Mouse (Mus musculus) midbrain, embryonic 12.5 days (tissue): ENCODE measurements around the gene Jhy. TPM values are rescaled to one million over a fixed set of nuclear protein-coding genes. Genes with fewer than 3 reads are reported as not detected.
A peak's percentile ranks its signal among the peaks of the same experiment; 100 is the strongest.

Source experiments
- ATAC-seq: fragments of 200-750 bp; cut with Nextera tagmentation; 2 replicates; pipeline ENCODE4 v1.8.0; 2017; ENCODE audit warnings: low read depth, moderate TSS enrichment, moderate library complexity; ENCODE audit not compliant: low FRiP score
- H3K27ac ChIP-seq: fragments of 300-500 bp; sonication (generic); replicated peaks from 2 replicates; pipeline ENCODE4 v1.5.1; 2016; ENCODE audit warnings: mild to moderate bottlenecking
- H3K27me3 ChIP-seq: fragments of 300-500 bp; sonication (generic); 2 replicates; pipeline ENCODE4 v1.6.1; 2016; ENCODE audit warnings: mild to moderate bottlenecking
- H3K36me3 ChIP-seq: fragments of 300-500 bp; sonication (generic); 2 replicates; pipeline ENCODE4 v1.6.1; 2016
- H3K4me1 ChIP-seq: fragments of 300-500 bp; sonication (generic); 2 replicates; pipeline ENCODE4 v1.6.1; 2016
- H3K4me2 ChIP-seq: fragments of 300-500 bp; sonication (generic); replicated peaks from 2 replicates; pipeline ENCODE4 v1.6.1; 2016; ENCODE audit warnings: mild to moderate bottlenecking, moderate library complexity
- H3K4me3 ChIP-seq: fragments of 300-500 bp; sonication (generic); 2 replicates; pipeline ENCODE4 v1.5.1; 2016; ENCODE audit warnings: mild to moderate bottlenecking
- H3K9ac ChIP-seq: fragments of 300-500 bp; sonication (generic); replicated peaks from 2 replicates; pipeline ENCODE4 v1.6.1; 2016; ENCODE audit warnings: mild to moderate bottlenecking, moderate library complexity
- H3K9me3 ChIP-seq: fragments of 300-500 bp; sonication (generic); 2 replicates; pipeline ENCODE4 v1.6.1; 2016; ENCODE audit warnings: mild to moderate bottlenecking
- WGBS: fragments of 180-500 bp; shearing (Covaris S2); methylation state at CpG from one replicate; pipeline ENCODE4 v1.1.7; 2016; 5-methylcytosine and 5-hydroxymethylcytosine counted together
- polyA plus RNA-seq: library from polyadenylated mRNA; unstranded; fragments of >200 nt; fragmentation: Nextera tagmentation; extraction: Ambion mirVana; gene quantifications from 2 replicates; pipeline ENCODE4 v1.2.1, GENCODE M21; 2016

Gene Jhy
- polyA plus RNA-seq, 1 experiment from 2014 or later: 2.7 TPM

- ATAC-seq: no peak
- H3K36me3 ChIP-seq: no peaks in the 10 kb centered on the region
- H3K4me3 ChIP-seq: no peak overlapping the region
- peaks cover 4% of the 10 kb centered on the region; the same call in 1 of the 2 replicates for H3K27me3 ChIP-seq
- H3K9me3 ChIP-seq: no peaks in the 10 kb centered on the region
- WGBS: 31% methylated on average over 6 of the region's 6 CpGs
- no peak overlapping the region for H3K9ac ChIP-seq
- no peak overlapping the region for H3K4me2 ChIP-seq
- no peaks in the 10 kb centered on the region for H3K4me1 ChIP-seq
- no peak overlapping the region for H3K27ac ChIP-seq
Measured at GRCm38 (mm10) chr9:40982480-40982879, 18.6 kb upstream of the Jhy start.

- peaks cover 6% of the 10 kb centered on the region; the same call in 1 of the 2 replicates for H3K27me3 ChIP-seq
- no peaks in the 10 kb centered on the region for H3K9me3 ChIP-seq
- H3K4me2 ChIP-seq: no peak overlapping the region
- WGBS: 81% methylated on average over 11 of the region's 11 CpGs
- no peak overlapping the region for H3K9ac ChIP-seq
- no peaks in the 10 kb centered on the region for H3K4me1 ChIP-seq
- no peak overlapping the region for H3K27ac ChIP-seq
- no peak for ATAC-seq
- H3K4me3 ChIP-seq: no peak overlapping the region
- no peaks in the 10 kb centered on the region for H3K36me3 ChIP-seq
Measured at GRCm38 (mm10) chr9:40974042-40974801, 10.3 kb upstream of the Jhy start.

- Histone ChIP-seq H3K36me3 (no peaks in the 10 kb centered on the region), H3K27ac (0 out of 2 replicates have a peak overlapping the region, but pooled peaks have one; percentile 36), H3K4me2 (peak overlapping the region; percentile 96), H3K27me3 (peaks cover 46% of the 10 kb centered on the region), H3K4me3 (peak overlapping the region; percentile 60), H3K4me1 (peaks cover 12% of the 10 kb centered on the region), H3K9ac (peak overlapping the region; percentile 72), H3K9me3 (no peaks in the 10 kb centered on the region)
- no peak for ATAC-seq
- 11% methylated on average over 7 of the region's 7 CpGs for WGBS
Measured at GRCm38 (mm10) chr9:40964418-40964714, 448 bp upstream of the Jhy start.

- peak overlapping the region; percentile 35; the same call in 1 of the 2 replicates for H3K27ac ChIP-seq
- WGBS: 71% methylated on average over 3 of the region's 3 CpGs
Measured at GRCm38 (mm10) chr9:40961401-40961800, 2.5 kb downstream of the Jhy start.

GRCm38 (mm10) chr9:40949039-40949615 is 14.8 kb downstream of the Jhy start:
- Histone ChIP-seq H3K9me3 (no peaks in the 10 kb centered on the region), H3K9ac (no peak overlapping the region), H3K36me3 (no peaks in the 10 kb centered on the region), H3K4me2 (peak overlapping the region; percentile 38), H3K4me3 (0 out of 2 replicates have a peak overlapping the region, but pooled peaks have one; percentile 15), H3K27ac (no peak overlapping the region; the same call in 1 of the 2 replicates), H3K4me1 (peaks cover 6% of the 10 kb centered on the region; the same call in 1 of the 2 replicates), H3K27me3 (peaks cover 31% of the 10 kb centered on the region)
- ATAC-seq: peak; percentile 62; the same call in 1 of the 2 replicates
- 30% methylated on average over 18 of the region's 18 CpGs for WGBS

More at GRCm38 (mm10) chr9:40961401-40961800, 2.5 kb downstream of the Jhy start:
- Histone ChIP-seq H3K36me3 (no peaks in the 10 kb centered on the region), H3K4me3 (no peak overlapping the region), H3K9ac (no peak overlapping the region), H3K4me1 (peaks cover 12% of the 10 kb centered on the region), H3K4me2 (no peak overlapping the region), H3K27me3 (peaks cover 42% of the 10 kb centered on the region), H3K9me3 (no peaks in the 10 kb centered on the region)
- ATAC-seq: no peak

GRCm38 (mm10) chr9:40948473-40948872 is 15.4 kb downstream of the Jhy start:
- 88% methylated on average over 6 of the region's 6 CpGs for WGBS
- Histone ChIP-seq H3K4me2 (no peak overlapping the region), H3K9ac (no peak overlapping the region), H3K9me3 (no peaks in the 10 kb centered on the region), H3K4me3 (no peak overlapping the region), H3K4me1 (peaks cover 6% of the 10 kb centered on the region; the same call in 1 of the 2 replicates), H3K27me3 (peaks cover 31% of the 10 kb centered on the region), H3K36me3 (no peaks in the 10 kb centered on the region), H3K27ac (no peak overlapping the region)
- no peak for ATAC-seq

GRCm38 (mm10) chr9:40947131-40947530 is 16.8 kb downstream of the Jhy start:
- H3K27me3 ChIP-seq: peaks cover 31% of the 10 kb centered on the region
- no peaks in the 10 kb centered on the region for H3K36me3 ChIP-seq
- H3K9me3 ChIP-seq: no peaks in the 10 kb centered on the region
- no peak overlapping the region for H3K9ac ChIP-seq
- peaks cover 6% of the 10 kb centered on the region; the same call in 1 of the 2 replicates for H3K4me1 ChIP-seq
- 68% methylated on average over 4 of the region's 4 CpGs for WGBS
- no peak overlapping the region for H3K27ac ChIP-seq
- ATAC-seq: no peak
- no peak overlapping the region for H3K4me2 ChIP-seq
- H3K4me3 ChIP-seq: no peak overlapping the region

- Histone ChIP-seq H3K4me2 (no peak overlapping the region), H3K27me3 (0 out of 2 replicates have a peak, but pooled peaks cover 3% of the 10 kb centered on the region), H3K27ac (no peak overlapping the region), H3K36me3 (no peaks in the 10 kb centered on the region), H3K9ac (no peak overlapping the region), H3K9me3 (no peaks in the 10 kb centered on the region), H3K4me1 (0 out of 2 replicates have a peak, but pooled peaks cover 3% of the 10 kb centered on the region), H3K4me3 (no peak overlapping the region)
- ATAC-seq: no peak
- 69% methylated on average over 7 of the region's 7 CpGs for WGBS
Measured at GRCm38 (mm10) chr9:40937425-40937824, 26.5 kb downstream of the Jhy start.

- 84% methylated on average over 3 of the region's 3 CpGs for WGBS
- no peaks in the 10 kb centered on the region for H3K9me3 ChIP-seq
- H3K36me3 ChIP-seq: no peaks in the 10 kb centered on the region
- no peak for ATAC-seq
- 0 out of 2 replicates have a peak, but pooled peaks cover 3% of the 10 kb centered on the region for H3K27me3 ChIP-seq
- no peaks in the 10 kb centered on the region; the same call in 1 of the 2 replicates for H3K4me1 ChIP-seq
- H3K4me3 ChIP-seq: no peak overlapping the region
- no peak overlapping the region for H3K9ac ChIP-seq
- H3K27ac ChIP-seq: no peak overlapping the region
- no peak overlapping the region for H3K4me2 ChIP-seq
Measured at GRCm38 (mm10) chr9:40933323-40933722, 30.6 kb downstream of the Jhy start.

- no peaks in the 10 kb centered on the region; the same call in 1 of the 2 replicates for H3K4me1 ChIP-seq
- WGBS: 73% methylated on average over 17 of the region's 17 CpGs
- H3K4me2 ChIP-seq: no peak overlapping the region
- ATAC-seq: no peak
- H3K36me3 ChIP-seq: no peaks in the 10 kb centered on the region
- H3K4me3 ChIP-seq: no peak overlapping the region
- 0 out of 2 replicates have a peak overlapping the region, but pooled peaks have one; percentile 12 for H3K27ac ChIP-seq
- no peaks in the 10 kb centered on the region; the same call in 1 of the 2 replicates for H3K27me3 ChIP-seq
- H3K9ac ChIP-seq: no peak overlapping the region
- no peaks in the 10 kb centered on the region for H3K9me3 ChIP-seq
Measured at GRCm38 (mm10) chr9:40927351-40927980, 36.5 kb downstream of the Jhy start.

- Histone ChIP-seq H3K27ac (no peak overlapping the region), H3K4me1 (peaks cover 12% of the 10 kb centered on the region; the same call in 1 of the 2 replicates), H3K9me3 (no peaks in the 10 kb centered on the region), H3K27me3 (peaks cover 44% of the 10 kb centered on the region), H3K36me3 (no peaks in the 10 kb centered on the region), H3K4me2 (no peak overlapping the region), H3K9ac (no peak overlapping the region), H3K4me3 (no peak overlapping the region)
- 58% methylated on average over 12 of the region's 12 CpGs for WGBS
- no peak for ATAC-seq
Measured at GRCm38 (mm10) chr9:40917871-40918613, 45.9 kb downstream of the Jhy start.
